Mouse (Mus musculus) hindbrain, embryonic 14.5 days (tissue): ENCODE measurements around the gene Fv1. TPM values are rescaled to one million over a fixed set of nuclear protein-coding genes. Genes with fewer than 3 reads are reported as not detected.
A peak's percentile ranks its signal among the peaks of the same experiment; 100 is the strongest.
"Not testable (repeated sequence)": the region's sequence is repeated elsewhere in the genome, so short reads cannot be mapped to it uniquely, and the experiment has no call there.

Experiments used
- ATAC-seq: fragments of 200-750 bp; cut with Nextera tagmentation; 2 replicates; pipeline ENCODE4 v1.8.0; 2017; ENCODE audit warnings: moderate number of reproducible peaks, mild to moderate bottlenecking, moderate TSS enrichment, moderate library complexity; ENCODE audit not compliant: low FRiP score
- DNase-seq: peaks from one replicate; pipeline ENCODE4 v3.0.0-alpha.2; 2015; ENCODE audit warnings: low spot score
- H3K27ac ChIP-seq: fragments of 300-500 bp; sonication (generic); 2 replicates; pipeline ENCODE4 v1.5.1; 2014; ENCODE audit warnings: mild to moderate bottlenecking, moderate library complexity
- H3K27me3 ChIP-seq: fragments of 300-500 bp; sonication (generic); 2 replicates; pipeline ENCODE4 v1.6.1; 2014; ENCODE audit warnings: mild to moderate bottlenecking, low read length, mixed read lengths; ENCODE audit not compliant: control insufficient read depth, insufficient read depth
- H3K36me3 ChIP-seq: fragments of 300-500 bp; sonication (generic); replicated peaks from 2 replicates; pipeline ENCODE4 v1.6.1; 2014; ENCODE audit not compliant: control insufficient read depth, insufficient read depth
- H3K4me1 ChIP-seq: fragments of 300-500 bp; sonication (generic); replicated peaks from 2 replicates; pipeline ENCODE4 v1.6.1; 2014; ENCODE audit warnings: antibody characterized with exemption, low read length, mixed read lengths; ENCODE audit not compliant: control insufficient read depth, insufficient read depth
- H3K4me2 ChIP-seq: fragments of 300-500 bp; sonication (generic); replicated peaks from 2 replicates; pipeline ENCODE4 v1.6.1; 2014; ENCODE audit warnings: mild to moderate bottlenecking, moderate library complexity
- H3K4me3 ChIP-seq: fragments of 300-500 bp; sonication (generic); replicated peaks from 2 replicates; pipeline ENCODE4 v1.5.1; 2014; ENCODE audit warnings: mild to moderate bottlenecking, low read length
- H3K9ac ChIP-seq: fragments of 300-500 bp; sonication (generic); 2 replicates; pipeline ENCODE4 v1.6.1; 2014
- H3K9me3 ChIP-seq: fragments of 300-500 bp; sonication (generic); 2 replicates; pipeline ENCODE4 v1.6.1; 2016; ENCODE audit warnings: low read length; ENCODE audit not compliant: control insufficient read depth
- WGBS: fragments of 180-500 bp; shearing (Covaris S2); extraction: QIAGEN DNeasy Blood & Tissue Kit; methylation state at CpG from one replicate; pipeline ENCODE4 v1.1.7; 2014; 5-methylcytosine and 5-hydroxymethylcytosine counted together
- polyA plus RNA-seq: library from polyadenylated mRNA; unstranded; fragments of >200 nt; fragmentation: Nextera tagmentation; extraction: Ambion mirVana; gene quantifications from 2 replicates; pipeline ENCODE4 v1.2.1, GENCODE M21; 2014

Gene Fv1
- 7.2 and 11.3 TPM in 2 replicates for polyA plus RNA-seq

DNA sequence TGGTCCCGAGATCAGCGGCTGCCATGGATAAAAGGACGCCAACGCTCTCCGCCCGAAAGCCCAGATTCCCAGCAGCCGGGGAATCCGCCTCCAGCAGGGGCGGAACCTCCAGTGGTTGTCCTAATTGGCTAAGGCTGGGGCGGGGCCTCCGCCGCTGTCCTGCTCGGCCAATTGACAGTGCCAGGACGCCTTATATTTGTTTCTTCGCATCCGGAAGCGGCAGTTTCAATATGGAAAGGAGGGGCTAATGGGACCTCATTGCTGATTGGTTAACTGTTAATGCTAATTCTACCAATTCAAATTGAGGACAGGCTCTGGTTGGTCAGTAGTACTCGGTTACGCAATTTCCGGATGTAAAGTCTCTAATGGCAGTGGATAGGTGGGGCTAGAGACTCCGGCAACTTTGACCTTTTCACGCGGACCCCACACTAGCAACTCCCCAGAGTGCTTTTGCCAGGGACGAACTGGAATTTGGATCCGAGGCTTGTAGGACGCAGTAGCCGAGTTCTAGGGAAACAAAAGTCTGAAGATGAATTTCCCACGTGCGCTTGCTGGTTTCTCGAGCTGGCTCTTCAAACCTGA, at the start of gene Fv1, which contains the start of gene Miip:
TSS of gene Fv1 (plus strand) at position 530 of the 582 bp plus-strand sequence.
TSS of gene Miip (minus strand) at position 367 of the 582 bp plus-strand sequence.
- H3K36me3 ChIP-seq: peaks cover 26% of the 10 kb centered on the region
- peak within 1 kb of the TSS; percentile 71 for H3K9ac ChIP-seq
- H3K4me3 ChIP-seq: peak within 1 kb of the TSS; percentile 69
- H3K9me3 ChIP-seq: no peaks in the 10 kb centered on the region
- H3K4me1 ChIP-seq: peaks cover 19% of the 10 kb centered on the region
- no peaks in the 10 kb centered on the region for H3K27me3 ChIP-seq
- under 1% methylated on average over 30 of the region's 30 CpGs for WGBS
- ATAC-seq (peak; percentile 98), DNase-seq (peak; percentile 95)
- H3K27ac ChIP-seq: peak within 1 kb of the TSS; percentile 70
- peak within 1 kb of the TSS; percentile 81 for H3K4me2 ChIP-seq

GRCm38 (mm10) chr4:147819659-147820058, 49.1 kb upstream of the Fv1 start:
- peaks cover 30% of the 10 kb centered on the region for H3K36me3 ChIP-seq
- H3K9me3 ChIP-seq: peaks cover 68% of the 10 kb centered on the region
- H3K27ac ChIP-seq, DNase-seq, H3K4me3 ChIP-seq, H3K4me1 ChIP-seq, H3K9ac ChIP-seq, H3K27me3 ChIP-seq, H3K4me2 ChIP-seq, ATAC-seq: not testable (repeated sequence)
- 88% methylated on average over 7 of the region's 7 CpGs for WGBS

DNA sequence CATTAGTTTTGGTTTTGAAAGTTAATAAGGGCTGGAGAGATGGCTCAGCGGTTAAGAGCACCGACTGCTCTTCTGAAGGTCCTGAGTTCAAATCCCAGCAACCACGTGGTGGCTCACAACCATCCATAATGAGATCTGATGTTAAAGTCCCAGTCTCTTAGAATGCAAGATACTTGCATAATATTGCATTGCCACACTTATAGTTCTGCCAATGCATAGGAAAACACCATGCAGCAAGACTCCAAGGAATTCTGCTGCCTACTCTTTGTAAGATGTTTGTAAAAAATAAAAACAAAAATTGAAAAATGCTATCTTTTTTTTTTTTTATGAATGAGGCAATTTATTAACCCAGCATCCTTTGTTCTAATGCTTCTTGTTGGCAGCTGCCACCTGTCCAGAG, 47.4 kb upstream of the Fv1 start:
- not testable (repeated sequence) for H3K9ac ChIP-seq, H3K27ac ChIP-seq, ATAC-seq, DNase-seq, H3K27me3 ChIP-seq, H3K4me2 ChIP-seq, H3K4me1 ChIP-seq, H3K4me3 ChIP-seq
- WGBS: 91% methylated on average over 3 of the region's 3 CpGs
- H3K36me3 ChIP-seq: peaks cover 48% of the 10 kb centered on the region
- H3K9me3 ChIP-seq: peaks cover 79% of the 10 kb centered on the region

DNA sequence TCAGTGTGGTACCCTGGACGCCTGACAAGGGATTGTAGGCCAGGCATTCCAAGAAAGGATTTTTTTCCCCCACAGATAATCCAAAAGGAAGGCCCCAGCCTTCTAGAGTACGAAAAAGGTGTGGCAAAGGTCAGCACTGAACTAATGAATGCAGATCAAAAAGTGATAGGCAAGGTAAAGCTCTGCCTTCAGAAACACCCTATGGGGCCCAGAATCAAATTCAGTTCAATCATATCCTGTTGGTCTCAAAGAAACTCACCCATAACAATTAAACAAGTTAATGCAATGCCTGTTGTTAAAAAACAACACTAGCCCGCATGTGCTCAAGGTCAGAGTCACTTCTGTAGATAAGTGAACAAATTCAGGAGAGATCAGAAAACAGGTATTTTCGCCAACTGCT, 44.4 kb upstream of the Fv1 start:
- WGBS: 96% methylated on average over 4 of the region's 4 CpGs
- Histone ChIP-seq H3K27me3 (no peaks in the 10 kb centered on the region), H3K9ac (no peak overlapping the region), H3K27ac (no peak overlapping the region), H3K4me3 (no peak overlapping the region), H3K4me2 (no peak overlapping the region), H3K4me1 (no peaks in the 10 kb centered on the region), H3K9me3 (peaks cover 99% of the 10 kb centered on the region), H3K36me3 (peaks cover 75% of the 10 kb centered on the region)
- ATAC-seq (no peak), DNase-seq (no peak)

DNA sequence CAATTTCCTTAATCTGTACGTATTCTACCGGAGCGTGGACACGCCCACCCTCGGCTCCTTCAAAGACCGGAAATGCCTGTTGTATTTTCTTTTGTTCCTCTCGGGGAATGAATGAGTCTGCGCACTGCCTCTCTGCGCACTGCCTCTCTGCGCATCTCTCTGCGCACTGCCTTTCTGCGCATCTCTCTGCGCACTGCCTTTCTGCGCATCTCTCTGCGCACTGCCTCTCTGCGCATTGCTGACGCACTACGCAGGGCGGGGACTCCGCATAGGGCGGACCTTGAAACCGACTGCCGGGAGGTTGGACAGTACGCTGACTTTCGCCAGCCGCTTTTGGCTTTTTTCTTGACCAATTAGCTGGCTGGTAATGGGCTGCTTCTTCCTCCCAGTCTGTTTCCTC, 29.5 kb upstream of the Fv1 start:
- H3K4me1 ChIP-seq, H3K4me3 ChIP-seq, H3K27ac ChIP-seq, H3K27me3 ChIP-seq, ATAC-seq, DNase-seq, H3K9ac ChIP-seq, H3K4me2 ChIP-seq: not testable (repeated sequence)
- WGBS: 98% methylated on average over 7 of the region's 26 CpGs
- Histone ChIP-seq H3K36me3 (peaks cover 28% of the 10 kb centered on the region), H3K9me3 (peaks cover 41% of the 10 kb centered on the region)

DNA sequence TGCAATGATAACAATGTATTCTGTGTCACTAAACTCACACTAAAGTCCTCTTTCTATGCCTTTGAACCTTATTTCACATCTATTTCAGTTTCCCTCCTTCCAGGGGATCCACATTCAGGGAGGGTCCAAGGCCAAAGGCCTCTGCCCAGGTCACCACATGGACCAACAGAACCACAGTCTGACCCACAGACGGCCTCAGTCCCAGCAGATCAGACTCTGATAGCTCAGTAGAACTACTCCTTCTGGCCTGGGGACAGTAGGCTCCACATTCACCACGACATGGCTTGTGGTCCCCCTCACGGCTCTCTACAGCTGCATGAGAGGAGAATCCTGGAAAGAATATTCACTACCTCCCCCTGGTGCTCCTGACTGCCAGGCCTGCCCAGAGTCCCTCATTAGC, 25.9 kb upstream of the Fv1 start:
- H3K4me3 ChIP-seq: no peak overlapping the region
- no peak overlapping the region for H3K4me2 ChIP-seq
- 98% methylated on average over 3 of the region's 3 CpGs for WGBS
- peaks cover 46% of the 10 kb centered on the region for H3K9me3 ChIP-seq
- H3K36me3 ChIP-seq: peaks cover 33% of the 10 kb centered on the region
- no peak overlapping the region for H3K9ac ChIP-seq
- no peaks in the 10 kb centered on the region for H3K27me3 ChIP-seq
- DNase-seq: no peak
- no peak overlapping the region for H3K27ac ChIP-seq
- ATAC-seq: no peak
- H3K4me1 ChIP-seq: peaks cover 4% of the 10 kb centered on the region

DNA sequence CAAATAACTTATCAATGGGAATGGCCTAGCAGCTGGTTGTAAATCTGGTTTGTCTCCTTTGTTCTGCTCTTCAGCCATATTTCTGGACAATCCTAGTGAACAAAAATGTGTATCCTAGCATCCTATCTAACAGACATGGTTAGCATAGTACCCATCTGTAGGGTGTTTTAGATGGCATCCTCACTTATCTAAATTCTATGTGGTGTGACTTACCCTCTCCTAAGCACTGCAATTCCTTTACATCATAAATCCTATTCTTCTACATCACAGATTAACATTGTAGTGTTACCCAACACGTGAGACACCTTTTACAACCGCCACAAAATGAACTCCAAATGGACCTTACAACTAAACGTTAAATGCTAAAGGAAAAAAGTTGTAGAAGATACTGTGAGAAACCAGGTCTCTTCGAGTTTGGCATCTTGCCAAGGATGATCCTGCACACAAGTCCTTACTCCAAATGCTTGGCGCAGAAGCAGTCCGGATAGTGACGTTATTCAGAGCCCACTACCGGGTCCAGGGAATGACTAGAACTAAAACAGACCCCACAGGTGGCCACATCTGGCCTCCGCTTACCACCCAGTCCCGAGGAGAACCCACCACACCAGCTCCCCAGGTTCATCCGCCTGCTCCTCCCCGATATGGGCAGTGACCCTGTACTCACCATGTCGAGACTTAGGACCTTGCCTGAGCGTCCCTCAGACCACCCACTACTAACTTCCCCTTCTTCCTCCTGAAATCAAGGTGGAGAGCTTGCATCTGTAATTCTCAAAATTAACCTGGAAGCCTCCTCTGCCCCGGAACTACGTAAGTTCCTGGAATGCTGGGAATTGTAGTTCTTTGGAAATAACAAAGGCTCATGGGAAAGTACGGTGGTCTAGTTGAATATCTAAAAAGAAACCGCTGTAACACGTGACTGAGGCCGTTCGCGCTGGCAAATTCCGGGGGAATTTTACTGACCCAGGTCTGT, 20.9 kb upstream of the Fv1 start, which contains the start of gene Zfp933:
TSS of gene Zfp933 (minus strand) at position 753 of the 970 bp plus-strand sequence.
- Histone ChIP-seq H3K4me2 (peak within 1 kb of the TSS; percentile 75), H3K36me3 (peaks cover 14% of the 10 kb centered on the region), H3K9me3 (peaks cover 22% of the 10 kb centered on the region), H3K4me1 (peaks cover 11% of the 10 kb centered on the region), H3K27ac (0 out of 2 replicates have a peak within 1 kb of the TSS, but pooled peaks have one; percentile 33), H3K4me3 (peak within 1 kb of the TSS; percentile 69), H3K9ac (peak within 1 kb of the TSS; percentile 68), H3K27me3 (no peaks in the 10 kb centered on the region)
- ATAC-seq (peak; percentile 92), DNase-seq (peak; percentile 94)
- WGBS: 5% methylated on average over 23 of the region's 23 CpGs

DNA sequence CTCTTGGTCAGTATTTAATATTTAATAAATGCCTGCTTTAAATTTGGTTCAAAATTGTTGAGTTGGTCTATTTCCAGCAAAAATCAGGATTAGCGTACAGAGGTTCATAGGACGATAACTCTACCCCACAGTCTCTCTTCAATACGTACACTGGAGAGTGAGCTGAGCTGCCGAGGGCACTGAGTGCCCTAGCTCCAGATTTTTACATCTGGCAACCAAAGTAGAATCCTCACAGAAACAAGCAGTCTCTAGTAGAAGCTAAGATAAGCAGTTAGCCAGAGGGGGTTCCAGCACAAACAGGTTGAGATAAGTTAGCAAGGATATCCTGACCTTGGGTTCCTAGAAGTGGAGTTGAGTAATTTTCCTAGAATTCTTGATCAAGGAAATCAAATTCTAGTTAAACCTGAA, 20.2 kb upstream of the Fv1 start:
- Histone ChIP-seq H3K4me3 (peak overlapping the region; percentile 69), H3K36me3 (peaks cover 7% of the 10 kb centered on the region; the same call in 1 of the 2 replicates), H3K9ac (peak overlapping the region; percentile 68), H3K27ac (0 out of 2 replicates have a peak overlapping the region, but pooled peaks have one; percentile 33), H3K4me2 (peak overlapping the region; percentile 75), H3K9me3 (peaks cover 15% of the 10 kb centered on the region), H3K27me3 (no peaks in the 10 kb centered on the region), H3K4me1 (peaks cover 11% of the 10 kb centered on the region)
- DNase-seq (no peak), ATAC-seq (peak; percentile 76)
- 5% methylated on average over 4 of the region's 4 CpGs for WGBS

DNA sequence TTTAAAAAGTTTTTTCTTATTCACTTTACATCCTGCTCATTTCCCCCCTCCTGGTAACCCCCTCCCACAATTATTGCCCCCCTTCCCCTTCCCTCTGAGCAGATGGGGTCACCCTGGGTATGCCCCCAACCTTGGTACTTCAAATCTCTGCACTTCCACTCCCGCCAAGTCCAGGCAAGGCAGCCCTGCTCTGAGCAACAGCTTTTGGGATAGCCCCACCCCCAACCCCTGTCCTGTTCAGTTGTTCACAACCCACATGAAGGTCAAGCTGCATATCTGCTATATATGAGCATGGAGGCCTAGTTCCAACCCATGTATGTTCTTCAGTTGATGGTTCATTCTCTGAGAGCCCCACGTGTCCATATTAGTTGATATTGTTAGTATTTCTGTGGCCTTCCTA, 18.0 kb upstream of the Fv1 start:
- ATAC-seq: no peak
- H3K9ac ChIP-seq: no peak overlapping the region

More for the DNA sequence above, 18.0 kb upstream of the Fv1 start:
- peaks cover 11% of the 10 kb centered on the region for H3K4me1 ChIP-seq
- no peaks in the 10 kb centered on the region for H3K27me3 ChIP-seq
- no peak for DNase-seq
- H3K27ac ChIP-seq: no peak overlapping the region
- H3K9me3 ChIP-seq: no peaks in the 10 kb centered on the region
- H3K4me2 ChIP-seq: no peak overlapping the region
- 84% methylated on average over 2 of the region's 2 CpGs for WGBS
- no peaks in the 10 kb centered on the region for H3K36me3 ChIP-seq
- no peak overlapping the region for H3K4me3 ChIP-seq
